Mouse (Mus musculus) megakaryocyte, embryonic 14.5 days (primary cell): Measurements from ENCODE around the gene Prkce.

Experiments used
- FLI1 ChIP-seq: IDR thresholded peaks from 2 replicates; pipeline ENCODE4 v1.6.1; 2012; ENCODE audit warnings: low read length, inconsistent platforms, mixed read lengths
- GATA1 ChIP-seq: IDR thresholded peaks from 3 replicates; pipeline ENCODE4 v1.6.1; 2012; ENCODE audit warnings: mixed read lengths, low read length, inconsistent platforms, borderline replicate concordance

GRCm38 (mm10) chr17:86218553-86218952 lies 51.0 kb downstream of the Prkce start:
- TF ChIP-seq FLI1 (no peak), GATA1 (no peak)
